Mouse (Mus musculus) limb, embryonic 14.5 days (tissue): ENCODE measurements around the gene Gtf2i. TPM values are rescaled to one million over a fixed set of nuclear protein-coding genes. Genes with fewer than 3 reads are reported as not detected.
"Not testable (repeated sequence)": the region's sequence is repeated elsewhere in the genome, so short reads cannot be mapped to it uniquely, and the experiment has no call there.

Experiments used
- ATAC-seq: fragments of 200-750 bp; cut with Nextera tagmentation; 2 replicates; pipeline ENCODE4 v1.8.0; 2017; ENCODE audit warnings: low read depth, moderate number of reproducible peaks, moderate TSS enrichment; ENCODE audit not compliant: low FRiP score
- DNase-seq: peaks from one replicate; pipeline ENCODE4 v3.0.0-alpha.2; 2015; ENCODE audit warnings: low spot score
- H3K27ac ChIP-seq: fragments of 300-500 bp; sonication (generic); replicated peaks from 2 replicates; pipeline ENCODE4 v1.5.1; 2014; ENCODE audit warnings: low read depth, mild to moderate bottlenecking, low read length, moderate library complexity, mixed read lengths
- H3K27me3 ChIP-seq: fragments of 300-500 bp; sonication (generic); 2 replicates; pipeline ENCODE4 v1.6.1; 2014; ENCODE audit warnings: low read length, mixed read lengths; ENCODE audit not compliant: control insufficient read depth, insufficient read depth
- H3K36me3 ChIP-seq: fragments of 300-500 bp; sonication (generic); 2 replicates; pipeline ENCODE4 v1.6.1; 2014; ENCODE audit warnings: mild to moderate bottlenecking, low read length, moderate library complexity, mixed read lengths; ENCODE audit not compliant: control insufficient read depth, insufficient read depth
- H3K4me1 ChIP-seq: fragments of 300-500 bp; sonication (generic); 2 replicates; pipeline ENCODE4 v1.6.1; 2014; ENCODE audit warnings: antibody characterized with exemption, low read length, mixed read lengths; ENCODE audit not compliant: control insufficient read depth, insufficient read depth
- H3K4me2 ChIP-seq: fragments of 300-500 bp; sonication (generic); replicated peaks from 2 replicates; pipeline ENCODE4 v1.6.1; 2014; ENCODE audit warnings: low read depth, mild to moderate bottlenecking, low read length, moderate library complexity; ENCODE audit not compliant: severe bottlenecking
- H3K4me3 ChIP-seq: fragments of 300-500 bp; sonication (generic); replicated peaks from 2 replicates; pipeline ENCODE4 v1.5.1; 2014; ENCODE audit warnings: low read length
- H3K9ac ChIP-seq: fragments of 300-500 bp; sonication (generic); 2 replicates; pipeline ENCODE4 v1.6.1; 2014; ENCODE audit warnings: mild to moderate bottlenecking, low read depth, low read length, moderate library complexity; ENCODE audit not compliant: severe bottlenecking
- H3K9me3 ChIP-seq: fragments of 300-500 bp; sonication (generic); 2 replicates; pipeline ENCODE4 v1.6.1; 2016; ENCODE audit warnings: low read length; ENCODE audit not compliant: control insufficient read depth
- POLR2A ChIP-seq: fragments of 200-500 bp; IDR thresholded peaks from 2 replicates; pipeline ENCODE4 v1.8.0; 2012; ENCODE audit warnings: inconsistent platforms, mild to moderate bottlenecking, moderate library complexity, borderline replicate concordance; ENCODE audit not compliant: insufficient read depth, insufficient read length; ENCODE audit errors: extremely low read depth
- WGBS: fragments of 180-500 bp; shearing (Covaris S2); extraction: QIAGEN DNeasy Blood & Tissue Kit; methylation state at CpG from one replicate; pipeline ENCODE4 v1.1.7; 2014; 5-methylcytosine and 5-hydroxymethylcytosine counted together
- polyA plus RNA-seq, 2 experiments: library from polyadenylated mRNA; depleted of rRNA in 1 of 2; stranded (reverse) in 1 of 2; unstranded in 1 of 2; fragments of >200 nt; fragmentation: Nextera tagmentation in 1 of 2; extraction: Ambion mirVana in 1 of 2; gene quantifications; 2 replicates each; pipeline versions ENCODE4 v1.2.1 to v1.2.3; 2012 to 2014

The Gtf2i gene
- polyA plus RNA-seq, 2 experiments = 169 to 190 TPM

GRCm38 (mm10) chr5:134342503-134343205 is 28.1 kb upstream of the Gtf2i start:
- Histone ChIP-seq H3K9ac (no peak overlapping the region), H3K4me3 (no peak overlapping the region), H3K27me3 (no peaks in the 10 kb centered on the region), H3K4me1 (no peaks in the 10 kb centered on the region), H3K36me3 (no peaks in the 10 kb centered on the region), H3K27ac (no peak overlapping the region), H3K4me2 (no peak overlapping the region), H3K9me3 (no peaks in the 10 kb centered on the region)
- ATAC-seq = no peak
- no peak for TF ChIP-seq POLR2A
- WGBS = 83% methylated on average over 18 of the region's 18 CpGs
- DNase-seq = no peak

DNA sequence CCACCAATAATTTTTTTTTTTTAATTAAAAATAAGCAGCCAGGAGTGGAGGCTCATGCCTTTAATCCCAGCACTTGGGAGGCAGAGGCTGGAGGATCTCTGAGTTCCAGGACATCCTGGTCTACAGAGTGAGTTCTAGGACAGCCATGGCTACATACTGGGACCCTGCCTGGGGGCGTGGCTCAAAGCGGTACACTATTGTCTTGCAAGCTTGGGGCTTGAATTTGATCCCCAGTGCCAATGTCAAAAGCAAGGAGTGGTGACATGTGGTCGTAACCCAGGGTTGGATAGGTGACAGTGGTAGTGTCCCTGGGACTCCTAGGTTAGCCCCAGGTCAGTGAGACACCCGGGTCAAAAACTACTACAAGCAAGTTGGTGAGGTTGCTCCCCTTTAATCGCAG is 27.2 kb upstream of the Gtf2i start:
- Histone ChIP-seq H3K9me3 (no peaks in the 10 kb centered on the region), H3K36me3 (no peaks in the 10 kb centered on the region), H3K27me3 (no peaks in the 10 kb centered on the region), H3K9ac (no peak overlapping the region), H3K27ac (no peak overlapping the region), H3K4me2 (no peak overlapping the region), H3K4me3 (no peak overlapping the region), H3K4me1 (no peaks in the 10 kb centered on the region)
- TF ChIP-seq POLR2A = no peak
- WGBS = 90% methylated on average over 5 of the region's 5 CpGs
- no peak for ATAC-seq
- DNase-seq = no peak

GRCm38 (mm10) chr5:134341321-134341720 is 26.8 kb upstream of the Gtf2i start:
- no peak overlapping the region for H3K4me3 ChIP-seq
- no peak overlapping the region for H3K27ac ChIP-seq
- no peak for TF ChIP-seq POLR2A
- ATAC-seq = no peak
- DNase-seq = peak; percentile 74
- H3K36me3 ChIP-seq = no peaks in the 10 kb centered on the region
- H3K9ac ChIP-seq = no peak overlapping the region
- no peaks in the 10 kb centered on the region for H3K4me1 ChIP-seq
- 67% methylated on average over 10 of the region's 10 CpGs for WGBS
- H3K4me2 ChIP-seq = no peak overlapping the region
- H3K27me3 ChIP-seq = no peaks in the 10 kb centered on the region
- H3K9me3 ChIP-seq = no peaks in the 10 kb centered on the region

GRCm38 (mm10) chr5:134340101-134340522 is 25.6 kb upstream of the Gtf2i start:
- 47% methylated on average over 6 of the region's 6 CpGs for WGBS
- no peak overlapping the region for H3K4me3 ChIP-seq
- ATAC-seq = no peak
- H3K9ac ChIP-seq = no peak overlapping the region
- no peaks in the 10 kb centered on the region for H3K36me3 ChIP-seq
- H3K4me1 ChIP-seq = no peaks in the 10 kb centered on the region
- no peak for TF ChIP-seq POLR2A
- H3K9me3 ChIP-seq = no peaks in the 10 kb centered on the region
- H3K27ac ChIP-seq = no peak overlapping the region
- no peak overlapping the region for H3K4me2 ChIP-seq
- no peak for DNase-seq
- no peaks in the 10 kb centered on the region for H3K27me3 ChIP-seq

DNA sequence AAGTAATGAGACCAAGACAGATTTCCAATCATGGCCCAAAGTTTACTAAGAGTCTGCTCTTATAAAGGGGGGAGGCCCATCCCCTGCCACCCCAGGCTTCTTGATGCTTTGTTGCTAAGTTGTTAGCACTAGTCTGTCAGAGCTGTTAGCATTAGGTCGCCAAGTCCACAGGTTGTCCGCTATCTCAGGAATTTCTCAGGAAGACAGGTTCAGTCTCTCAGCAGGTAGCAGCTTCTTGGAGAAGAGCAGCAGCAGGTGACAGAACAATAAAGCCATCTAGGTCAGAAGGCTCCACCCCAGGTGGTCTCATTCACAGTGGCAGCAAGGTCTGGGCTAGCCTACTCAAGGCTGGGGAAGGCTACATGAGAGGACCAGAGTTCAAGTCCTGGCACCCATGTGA is 22.5 kb upstream of the Gtf2i start:
- H3K9me3 ChIP-seq, H3K27ac ChIP-seq, H3K4me3 ChIP-seq, H3K4me1 ChIP-seq, ATAC-seq, H3K4me2 ChIP-seq, H3K27me3 ChIP-seq, H3K36me3 ChIP-seq, DNase-seq, H3K9ac ChIP-seq: not testable (repeated sequence)
- WGBS = 49% methylated on average over 2 of the region's 2 CpGs
